Mouse (Mus musculus) testis, adult 2 months (tissue): ENCODE results near the gene Sema3a. TPM values are rescaled to one million over a fixed set of nuclear protein-coding genes. Genes with fewer than 3 reads are reported as not detected.
"Not testable (repeated sequence)": the region's sequence is repeated elsewhere in the genome, so short reads cannot be mapped to it uniquely, and the experiment has no call there.

Source experiments
- H3K27ac ChIP-seq: fragments of 200-500 bp; 2 replicates; pipeline ENCODE4 v1.5.1; 2012; ENCODE audit warnings: low read depth, low read length; ENCODE audit not compliant: control insufficient read depth, insufficient read depth
- H3K27me3 ChIP-seq: fragments of 200-500 bp; 2 replicates; pipeline ENCODE4 v1.6.1; 2012; ENCODE audit warnings: mild to moderate bottlenecking, low read length, moderate library complexity; ENCODE audit not compliant: control insufficient read depth, insufficient read depth
- H3K36me3 ChIP-seq: fragments of 200-500 bp; 2 replicates; pipeline ENCODE4 v1.6.1; 2012; ENCODE audit warnings: mild to moderate bottlenecking, low read length; ENCODE audit not compliant: control insufficient read depth, insufficient read depth
- H3K4me1 ChIP-seq: fragments of 200-500 bp; 2 replicates; pipeline ENCODE4 v1.6.1; 2012; ENCODE audit warnings: low read length; ENCODE audit not compliant: control insufficient read depth, insufficient read depth
- H3K4me3 ChIP-seq: fragments of 200-500 bp; 2 replicates; pipeline ENCODE4 v1.5.1; 2012; ENCODE audit warnings: low read depth, mild to moderate bottlenecking, low read length, moderate library complexity, mixed read lengths; ENCODE audit not compliant: control insufficient read depth
- CTCF ChIP-seq: fragments of 200-500 bp; IDR thresholded peaks from 2 replicates; pipeline ENCODE4 v1.5.1; 2012; ENCODE audit warnings: low read depth, mild to moderate bottlenecking, inconsistent platforms, low read length, moderate library complexity; ENCODE audit not compliant: control insufficient read depth, insufficient read depth, insufficient replicate concordance
- POLR2A ChIP-seq: fragments of 200-500 bp; IDR thresholded peaks from 2 replicates; pipeline ENCODE4 v1.6.1; 2012; ENCODE audit warnings: low read depth, mild to moderate bottlenecking, inconsistent platforms, low read length, moderate library complexity; ENCODE audit not compliant: control insufficient read depth
- polyA plus RNA-seq: library from polyadenylated mRNA; depleted of rRNA; stranded (reverse); fragments of >200 nt; gene quantifications from 2 replicates; pipeline ENCODE4 v1.2.3, GENCODE M21; 2012

Sema3a gene
- polyA plus RNA-seq, 1 experiment, result 0.10 TPM

DNA sequence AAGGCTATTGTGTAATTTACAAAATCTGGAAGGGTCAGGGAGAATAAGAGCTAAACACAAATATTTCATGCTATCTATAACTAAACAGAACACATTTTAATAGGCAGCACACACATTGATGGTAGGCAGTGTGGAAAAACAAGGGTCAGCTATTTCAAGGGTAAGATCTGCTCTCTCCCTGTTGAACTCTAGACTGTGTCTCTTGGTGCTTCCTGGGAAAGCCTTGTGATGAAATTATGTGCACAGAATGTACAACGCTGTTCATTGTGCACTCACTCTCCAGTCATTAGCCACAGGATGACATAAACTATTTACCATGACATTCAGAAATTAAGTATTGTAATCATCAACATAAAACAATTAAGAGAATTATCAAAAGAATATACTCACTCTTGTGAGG, 486.4 kb downstream of the Sema3a start:
- Histone ChIP-seq H3K27me3 (no peaks in the 10 kb centered on the region), H3K36me3 (no peaks in the 10 kb centered on the region), H3K4me3 (no peak overlapping the region), H3K27ac (no peak overlapping the region), H3K4me1 (no peaks in the 10 kb centered on the region)
- TF ChIP-seq CTCF (no peak), POLR2A (no peak)

GRCm38 (mm10) chr5:13612088-13612487, 486.9 kb downstream of the Sema3a start:
- Histone ChIP-seq H3K4me1 (no peaks in the 10 kb centered on the region), H3K4me3 (no peak overlapping the region), H3K36me3 (no peaks in the 10 kb centered on the region), H3K27ac (no peak overlapping the region), H3K27me3 (no peaks in the 10 kb centered on the region)
- TF ChIP-seq CTCF, result no peak
- no peak for TF ChIP-seq POLR2A

DNA sequence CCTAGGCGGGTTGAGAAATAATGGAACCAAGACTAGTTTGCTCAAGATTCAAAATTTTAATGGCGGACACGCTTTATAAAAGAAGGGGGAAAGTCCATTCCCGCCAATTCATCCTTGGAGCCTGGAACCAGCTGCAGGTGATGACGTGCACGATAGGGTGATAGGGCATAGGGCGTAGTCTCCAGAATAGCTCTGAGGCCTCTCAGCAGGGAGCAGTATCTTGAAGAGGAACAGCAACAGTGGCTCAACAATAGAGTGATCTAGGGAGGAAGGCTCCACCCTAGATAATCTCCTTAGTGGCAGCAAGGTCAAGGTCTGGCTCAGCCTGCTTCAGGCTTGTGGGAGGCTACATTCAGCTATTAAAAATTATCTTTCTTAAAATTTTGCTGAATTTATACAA, 489.4 kb downstream of the Sema3a start:
- H3K27me3 ChIP-seq, H3K4me1 ChIP-seq, H3K36me3 ChIP-seq, H3K4me3 ChIP-seq, H3K27ac ChIP-seq: not testable (repeated sequence)

DNA sequence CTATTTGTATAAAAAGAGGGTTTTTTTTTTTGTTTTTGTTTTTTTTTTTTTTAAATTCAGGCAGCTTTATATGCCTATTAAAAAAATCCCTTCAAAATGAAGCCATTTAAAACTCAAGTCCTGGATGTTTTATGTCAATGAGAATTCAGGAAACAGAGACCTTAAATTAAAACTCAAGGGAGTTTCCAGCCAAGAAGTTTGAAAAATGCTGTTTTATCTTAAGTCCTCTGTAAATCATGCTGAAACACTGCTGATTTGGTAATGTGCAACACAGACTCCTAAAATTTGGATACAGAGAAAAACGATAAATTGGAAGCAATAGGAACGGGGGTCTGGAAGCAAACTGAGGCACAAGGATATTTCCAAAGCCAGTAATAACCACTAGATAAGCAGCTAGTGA, 490.7 kb downstream of the Sema3a start:
- TF ChIP-seq CTCF, result no peak
- no peak for TF ChIP-seq POLR2A
- Histone ChIP-seq H3K4me1 (peaks cover 2% of the 10 kb centered on the region; the same call in 1 of the 2 replicates), H3K27me3 (no peaks in the 10 kb centered on the region), H3K4me3 (no peak overlapping the region), H3K27ac (no peak overlapping the region), H3K36me3 (no peaks in the 10 kb centered on the region)

DNA sequence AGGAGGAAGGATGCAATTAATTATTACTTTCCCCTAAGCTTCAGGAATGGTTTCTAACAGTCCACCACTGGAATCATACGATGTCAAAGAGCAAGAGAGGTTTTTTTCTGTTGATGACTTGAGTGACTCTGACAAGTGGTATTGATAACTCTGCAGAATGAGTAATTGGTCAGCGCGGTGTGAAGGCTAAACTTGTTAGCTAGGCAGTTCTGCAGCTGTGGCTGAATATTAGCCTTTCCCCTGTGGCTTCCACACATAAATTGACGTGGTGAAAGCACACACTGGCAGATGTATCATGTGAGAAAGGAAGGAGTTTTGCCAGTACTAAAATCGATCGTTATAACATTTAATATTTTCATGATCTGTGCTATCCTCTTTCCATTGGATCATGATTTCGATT, 497.4 kb downstream of the Sema3a start:
- no peaks in the 10 kb centered on the region for H3K36me3 ChIP-seq
- H3K27ac ChIP-seq, result no peak overlapping the region
- H3K4me1 ChIP-seq, result peaks cover 2% of the 10 kb centered on the region; the same call in 1 of the 2 replicates
- no peaks in the 10 kb centered on the region for H3K27me3 ChIP-seq
- TF ChIP-seq POLR2A (no peak), CTCF (no peak)
- H3K4me3 ChIP-seq, result no peak overlapping the region

DNA sequence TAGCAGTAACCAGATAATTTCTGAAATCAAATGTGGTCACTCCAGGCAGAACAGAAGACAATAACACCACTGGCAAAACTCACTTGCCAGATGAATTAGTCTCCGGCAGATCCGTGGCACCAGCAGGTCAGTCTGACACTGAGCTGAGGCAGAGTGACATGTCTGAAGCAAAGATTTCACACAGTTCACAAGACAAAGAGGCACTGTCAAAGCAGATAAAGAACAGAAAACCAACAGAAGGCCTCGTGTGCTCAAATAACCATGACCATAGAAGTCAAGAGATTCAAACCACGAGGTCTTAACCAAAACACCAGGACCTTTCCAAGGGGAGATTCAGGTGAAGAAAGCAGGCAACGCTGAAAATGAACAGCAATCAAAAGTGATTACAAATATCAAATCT, 499.5 kb downstream of the Sema3a start:
- Histone ChIP-seq H3K36me3 (no peaks in the 10 kb centered on the region), H3K4me1 (peaks cover 2% of the 10 kb centered on the region; the same call in 1 of the 2 replicates), H3K27ac (no peak overlapping the region), H3K27me3 (no peaks in the 10 kb centered on the region), H3K4me3 (no peak overlapping the region)
- TF ChIP-seq CTCF, result no peak
- TF ChIP-seq POLR2A, result no peak

- Histone ChIP-seq H3K27me3 (no peaks in the 10 kb centered on the region), H3K4me3 (no peak overlapping the region), H3K27ac (no peak overlapping the region), H3K4me1 (peaks cover 2% of the 10 kb centered on the region; the same call in 1 of the 2 replicates), H3K36me3 (no peaks in the 10 kb centered on the region)
- TF ChIP-seq POLR2A (no peak), CTCF (no peak)
These were observed 500.9 kb downstream of the Sema3a start for GRCm38 (mm10) chr5:13626093-13626492.
